Mouse (Mus musculus) heart, postnatal 4 days (tissue): ENCODE results near the gene Rab5if. TPM values are rescaled to one million over a fixed set of nuclear protein-coding genes. Genes with fewer than 3 reads are reported as not detected.
"Not testable (repeated sequence)": the region's sequence is repeated elsewhere in the genome, so short reads cannot be mapped to it uniquely, and the experiment has no call there.

Source experiments
- DNase-seq: peaks from one replicate; pipeline ENCODE4 v3.0.0; 2021
- total RNA-seq, 2 experiments: library from RNA; stranded (reverse); gene quantifications; 2 replicates each; pipeline ENCODE4 v1.2.3; 2021

The Rab5if gene
- 100 to 1,000 TPM; 136 to 142 TPM for total RNA-seq

DNA sequence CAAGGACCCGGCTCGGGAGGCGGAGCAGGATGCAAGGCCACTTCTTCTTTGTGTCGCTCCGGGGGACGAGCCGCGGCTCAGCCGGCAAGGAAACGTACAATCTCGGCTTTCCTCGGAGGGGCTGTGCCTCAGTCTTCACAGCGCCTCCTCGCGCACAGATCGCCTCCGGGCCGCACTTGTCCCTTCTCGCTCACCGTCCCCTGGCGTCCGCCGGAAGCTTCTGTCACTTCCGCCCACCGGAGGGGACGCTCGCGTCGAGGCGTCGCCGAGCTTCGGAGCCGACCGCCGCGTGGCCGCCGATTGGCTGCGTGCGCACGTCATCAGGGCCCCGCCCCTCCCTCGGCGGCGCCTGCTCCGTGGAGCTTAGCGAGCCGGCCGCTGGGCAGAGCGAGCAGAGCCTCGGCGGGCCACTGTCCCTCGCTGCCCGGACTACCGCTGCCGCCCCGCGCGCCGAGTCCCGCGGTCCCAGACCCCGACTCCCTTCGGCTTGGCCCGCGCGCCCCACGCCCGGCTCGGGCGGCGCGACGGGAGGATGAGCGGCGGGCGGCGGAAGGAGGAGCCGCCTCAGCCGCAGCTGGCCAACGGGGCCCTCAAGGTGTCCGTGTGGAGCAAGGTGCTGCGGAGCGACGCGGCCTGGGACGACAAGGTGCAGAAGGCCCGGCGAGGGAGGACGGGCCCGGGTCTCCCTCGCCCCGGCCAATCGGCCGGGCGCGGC is at the start of gene Rab5if:
Rab5if (plus strand) TSS at position 357 of the 715 bp plus-strand sequence.
- peak; percentile 98 for DNase-seq

DNA sequence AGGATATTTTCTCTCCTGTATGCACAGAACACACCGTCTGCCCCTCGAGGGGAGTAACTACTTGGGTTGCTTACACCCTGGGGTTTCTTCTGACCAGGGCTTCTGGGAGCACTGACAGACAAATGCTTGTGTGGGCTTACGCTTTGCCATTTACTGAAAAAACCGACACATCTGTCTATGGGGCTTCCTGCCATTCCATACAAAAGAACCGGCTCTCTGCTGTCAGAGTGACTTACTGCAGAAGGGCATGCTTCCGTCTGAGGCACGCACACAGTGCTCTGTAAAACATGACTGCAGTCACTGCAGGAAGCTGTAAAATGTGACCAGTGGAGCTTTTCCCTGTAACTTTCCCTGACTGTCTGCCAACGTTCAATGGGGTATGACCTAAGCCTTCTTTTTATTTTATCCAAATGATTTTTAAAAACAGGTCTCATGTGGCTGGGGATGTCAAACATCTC is 48.6 kb upstream of the Rab5if start:
- peak; percentile 35 for DNase-seq

DNA sequence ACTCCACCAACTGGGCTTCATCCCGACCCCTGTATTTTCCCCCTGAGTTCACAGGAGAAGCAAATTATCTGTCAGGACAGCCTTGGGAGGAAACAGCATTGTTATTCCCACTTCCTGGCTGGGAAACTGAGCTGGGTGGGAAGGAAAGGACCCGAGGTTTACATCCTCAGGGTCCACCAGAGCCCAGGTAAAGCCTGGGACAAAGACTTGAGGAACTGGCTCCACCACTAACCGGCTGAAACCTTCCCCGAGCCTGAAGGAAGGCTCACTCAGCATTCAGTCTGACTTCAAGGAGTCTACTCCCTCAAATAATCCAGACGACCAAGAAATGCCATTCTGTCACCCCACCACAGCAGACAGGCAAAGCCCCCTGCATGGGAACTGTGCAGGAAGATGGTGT is 48.0 kb upstream of the Rab5if start:
- no peak for DNase-seq

DNA sequence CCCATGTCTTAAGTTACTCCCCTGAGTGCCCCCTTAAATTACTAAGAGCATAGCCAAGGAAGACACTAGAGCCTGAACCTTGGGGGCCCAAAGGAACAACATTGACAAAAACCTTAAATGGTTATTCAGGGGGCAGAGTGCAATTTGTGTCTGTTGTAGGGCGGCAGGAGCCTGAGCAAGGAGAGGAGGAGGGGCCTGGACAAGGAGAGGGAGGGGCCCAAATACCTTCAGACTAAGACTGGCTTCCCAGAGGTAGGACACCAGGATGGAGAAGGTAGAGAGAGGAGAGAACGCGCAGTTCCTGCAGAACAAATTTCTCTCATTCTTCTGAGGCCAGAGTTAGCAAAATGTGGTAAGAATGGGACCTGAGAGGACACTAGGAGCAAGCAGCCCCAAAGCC is 47.5 kb upstream of the Rab5if start:
- DNase-seq = no peak

DNA sequence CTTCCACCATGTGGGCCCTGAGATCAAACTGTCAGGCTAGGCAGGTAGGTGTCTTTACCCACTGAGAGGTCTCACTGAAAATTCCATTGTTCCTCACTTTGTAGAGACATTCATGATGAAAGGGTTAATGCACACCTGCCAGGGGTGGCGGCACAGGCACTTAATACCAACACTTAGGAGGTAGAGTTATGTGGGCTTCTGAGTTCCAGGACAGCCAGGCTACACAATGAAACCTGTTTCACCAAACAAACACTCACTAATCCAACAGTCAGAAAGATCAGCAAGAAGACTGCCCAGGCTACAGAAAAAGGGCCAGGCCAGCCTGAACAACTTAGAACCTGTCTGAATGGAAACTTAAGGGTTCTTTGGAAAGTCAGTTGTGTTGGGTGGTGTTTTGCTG is 46.8 kb upstream of the Rab5if start:
- DNase-seq = no peak

DNA sequence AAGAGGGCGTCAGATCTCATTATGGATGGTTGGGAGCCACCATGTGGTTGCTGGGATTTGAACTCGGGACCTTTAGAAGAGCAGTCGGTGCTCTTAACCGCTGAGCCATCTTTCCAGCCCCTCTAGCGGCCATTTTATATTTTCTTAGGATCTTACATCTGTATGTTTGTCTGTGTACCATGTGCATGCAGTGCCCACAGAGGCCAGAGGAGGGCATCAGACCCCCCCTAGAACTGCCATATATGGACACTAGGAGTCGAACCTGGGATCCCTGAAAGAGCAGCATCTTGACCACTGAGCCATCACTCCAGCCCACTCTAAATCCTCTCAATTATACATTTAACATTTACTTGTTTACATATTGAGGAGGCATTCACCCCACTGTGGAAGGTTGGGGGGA is 37.8 kb upstream of the Rab5if start:
- DNase-seq = not testable (repeated sequence)

DNA sequence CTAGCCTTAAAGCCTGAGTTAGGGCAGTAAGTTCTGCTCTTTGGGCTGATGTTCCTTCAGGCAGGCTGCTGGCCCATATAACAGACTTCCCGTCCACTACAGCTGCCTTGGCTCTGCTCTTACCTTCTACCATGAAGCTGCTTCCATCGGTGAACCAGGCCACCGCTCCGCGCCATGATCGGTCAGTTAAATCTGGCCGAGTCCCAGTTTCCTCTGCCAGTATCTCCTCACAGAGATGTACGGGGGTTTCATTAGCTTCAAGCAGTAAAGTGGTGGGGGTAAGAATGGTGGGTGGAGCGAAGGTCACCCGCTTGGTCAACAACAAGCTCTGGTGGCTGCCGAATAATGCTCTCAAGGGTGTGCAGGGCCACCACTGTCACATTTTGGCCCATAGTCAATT is 28.6 kb upstream of the Rab5if start:
- DNase-seq = no peak

DNA sequence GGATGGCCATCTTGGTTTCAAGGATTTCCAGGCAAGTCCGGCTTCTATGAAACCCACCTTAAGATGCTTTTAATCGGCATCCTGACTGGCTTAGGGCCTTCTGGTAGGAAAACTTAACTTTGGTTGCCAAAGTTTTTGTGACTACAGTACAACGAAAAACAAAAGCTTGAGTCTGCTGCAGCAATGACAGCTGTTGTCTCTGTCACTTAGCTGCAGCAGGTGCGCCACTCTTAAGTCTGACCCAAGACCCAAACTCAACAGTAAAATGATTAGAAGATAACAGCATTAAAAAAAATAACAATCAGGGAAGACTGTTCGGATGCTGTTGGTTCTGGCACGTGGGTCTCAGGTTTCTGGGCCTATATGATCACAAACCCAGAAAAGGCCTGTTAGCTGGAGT is 24.1 kb upstream of the Rab5if start:
- DNase-seq = no peak

DNA sequence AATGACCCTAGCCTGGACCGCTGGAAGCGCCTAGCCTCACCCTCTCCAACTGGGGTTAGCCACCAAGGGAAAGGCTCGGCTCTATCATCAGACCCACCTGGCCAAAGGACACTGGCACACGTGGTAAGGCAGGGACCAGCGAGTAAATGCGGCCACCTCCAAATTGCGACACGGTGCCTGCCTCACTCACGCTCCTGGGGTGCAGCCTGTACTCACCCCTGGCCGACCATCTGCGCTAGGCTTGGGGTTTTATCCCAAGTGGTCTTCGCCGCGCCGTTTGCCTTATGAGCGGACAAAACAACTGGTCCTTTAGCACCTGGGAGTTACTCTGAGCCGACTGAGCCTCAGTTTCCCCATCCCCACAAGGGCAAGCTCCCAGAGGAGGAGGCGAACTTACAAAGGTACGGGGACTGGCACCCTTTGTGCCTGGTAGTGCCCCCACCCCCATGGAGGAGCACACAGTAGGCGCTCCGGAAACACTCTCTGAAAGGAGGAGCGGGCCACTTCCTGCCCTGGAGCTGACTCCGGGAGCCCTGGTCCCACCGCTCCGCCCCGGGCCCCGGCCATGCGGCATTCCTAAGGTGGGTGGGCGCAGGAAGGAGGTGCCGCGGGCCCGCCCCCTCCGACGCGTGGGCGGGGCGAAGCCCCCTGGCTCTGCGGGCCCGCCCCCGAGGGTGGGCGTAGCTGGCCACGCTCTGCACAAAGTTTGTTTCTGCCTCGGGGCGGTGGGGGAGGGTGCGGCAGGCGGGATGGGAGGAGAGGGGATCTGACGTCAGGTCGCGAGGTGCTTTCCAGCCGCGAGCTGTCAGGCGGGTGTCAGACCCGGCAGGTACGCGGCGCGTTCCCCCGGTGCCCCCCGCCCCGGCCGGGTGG is 23.4 kb upstream of the Rab5if start, which contains the start of gene Tgif2:
Tgif2 (plus strand) TSS at position 689 of the 873 bp plus-strand sequence.
- peak; percentile 91 for DNase-seq

DNA sequence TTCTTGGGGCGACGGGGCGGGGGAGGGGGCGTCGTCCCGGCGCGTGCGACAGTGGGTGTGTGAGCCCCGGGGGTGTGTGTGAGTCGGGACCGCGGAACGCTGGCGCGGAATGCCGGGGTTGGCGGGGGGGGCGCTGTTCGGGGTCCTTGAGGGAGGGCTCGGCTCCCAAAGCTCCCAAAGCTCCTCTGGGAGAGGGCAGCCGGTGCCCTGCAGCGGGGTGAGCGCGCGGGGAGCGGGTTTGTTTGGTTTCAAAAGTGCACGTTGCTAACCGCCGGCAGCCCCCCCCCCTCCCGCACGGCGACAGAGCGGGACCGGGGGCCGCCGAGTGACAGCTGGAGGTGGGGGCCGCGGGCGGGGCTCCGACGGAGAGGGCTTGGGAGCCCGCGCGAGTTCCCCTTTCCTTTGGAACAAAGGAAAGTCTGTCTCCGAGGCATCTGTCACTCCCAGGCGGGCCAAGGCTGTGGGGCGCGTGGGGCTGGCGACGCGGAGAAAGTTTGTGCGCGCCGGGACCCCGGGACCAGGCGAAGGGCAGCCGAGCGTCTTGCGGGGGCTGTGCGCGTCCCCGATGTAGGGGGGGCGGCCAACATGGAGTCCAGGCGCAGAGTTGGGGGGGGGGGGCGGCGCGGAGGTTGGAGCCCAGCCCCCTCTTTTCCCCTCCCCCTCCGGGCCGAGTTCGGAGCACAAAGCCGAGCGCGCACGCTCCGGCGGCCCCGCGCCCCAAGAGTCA is 22.5 kb upstream of the Rab5if start:
- peak; percentile 62 for DNase-seq

DNA sequence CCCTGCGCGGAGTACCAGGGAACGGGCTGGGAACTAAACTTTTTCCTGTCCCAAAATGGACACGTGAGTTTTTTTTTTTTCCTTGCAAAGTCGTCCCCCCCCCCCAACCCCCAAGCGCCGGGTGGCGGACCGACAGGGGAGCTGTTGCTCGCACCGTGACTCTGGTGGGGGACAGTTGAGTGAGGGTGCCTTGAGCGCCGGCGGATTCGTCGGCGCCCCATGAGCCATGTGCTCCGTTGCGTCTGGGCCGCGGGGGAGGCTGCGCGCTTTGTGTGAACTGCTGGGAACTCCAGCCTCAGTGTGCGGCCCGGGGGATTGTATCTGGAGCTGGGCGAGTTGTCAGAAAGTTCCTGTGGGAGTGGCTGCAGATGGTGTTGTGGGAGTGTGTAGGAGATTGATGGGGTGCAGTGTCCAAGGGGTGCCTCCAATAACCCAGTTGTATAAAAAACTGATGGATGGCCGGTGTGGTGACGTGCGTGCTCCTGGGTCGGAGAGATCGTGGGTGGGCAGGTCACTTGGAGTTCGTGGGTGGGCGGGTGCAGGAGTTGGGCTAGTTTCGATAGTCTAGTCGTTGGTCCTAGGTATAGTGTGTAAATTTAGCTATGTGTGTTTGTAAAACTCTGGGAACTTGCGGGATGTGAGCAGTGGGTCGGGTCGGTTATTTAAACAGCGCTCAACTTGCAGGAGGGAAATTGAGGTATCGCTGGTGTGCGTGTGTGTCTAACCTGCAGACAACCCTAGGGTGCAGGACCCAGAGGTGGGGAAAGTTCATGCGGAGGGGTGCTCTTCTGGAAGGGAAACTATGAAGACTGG is 21.7 kb upstream of the Rab5if start:
- peak; percentile 77 for DNase-seq

DNA sequence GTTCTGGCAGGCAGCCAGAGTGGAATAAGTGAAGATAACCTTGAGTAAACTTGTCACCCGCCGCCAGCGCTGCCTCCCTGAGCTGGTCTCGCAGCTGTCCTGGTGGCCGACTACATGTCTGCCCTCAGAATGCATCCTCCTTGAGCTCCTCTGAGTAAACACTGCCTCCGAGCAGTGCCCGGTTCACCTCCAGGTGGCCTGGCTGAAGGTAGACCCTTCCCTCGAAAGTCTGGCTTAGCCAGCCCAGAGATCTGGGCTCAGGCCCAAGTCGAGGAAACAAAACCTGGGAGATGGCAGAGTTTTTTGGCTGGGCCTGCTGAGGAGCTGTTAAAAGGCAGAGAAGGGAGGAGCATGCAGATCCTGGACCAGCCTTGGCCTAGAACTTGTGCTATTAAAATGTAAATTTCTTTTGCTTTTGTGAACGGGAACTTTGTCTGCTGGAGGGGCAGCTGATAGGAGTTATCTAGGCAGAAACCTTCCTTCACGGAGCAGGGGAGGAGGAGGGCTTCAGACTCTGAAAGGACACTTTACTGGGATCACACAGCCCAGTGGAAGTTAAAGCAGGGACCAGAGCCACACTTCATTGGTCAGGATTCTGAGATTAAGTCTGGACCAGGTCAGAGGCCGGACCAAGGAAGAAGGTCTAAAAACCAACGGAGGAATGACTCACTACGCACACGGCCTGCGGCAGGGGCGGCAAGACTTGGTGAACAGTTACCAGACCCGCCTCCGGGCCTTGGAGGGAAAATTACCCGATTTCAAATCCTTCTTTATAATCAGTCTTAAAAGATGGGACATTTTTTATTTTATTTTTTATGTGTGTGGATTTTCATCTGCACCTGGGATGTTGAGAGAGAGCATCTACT is 20.9 kb upstream of the Rab5if start:
- DNase-seq = peak; percentile 72

DNA sequence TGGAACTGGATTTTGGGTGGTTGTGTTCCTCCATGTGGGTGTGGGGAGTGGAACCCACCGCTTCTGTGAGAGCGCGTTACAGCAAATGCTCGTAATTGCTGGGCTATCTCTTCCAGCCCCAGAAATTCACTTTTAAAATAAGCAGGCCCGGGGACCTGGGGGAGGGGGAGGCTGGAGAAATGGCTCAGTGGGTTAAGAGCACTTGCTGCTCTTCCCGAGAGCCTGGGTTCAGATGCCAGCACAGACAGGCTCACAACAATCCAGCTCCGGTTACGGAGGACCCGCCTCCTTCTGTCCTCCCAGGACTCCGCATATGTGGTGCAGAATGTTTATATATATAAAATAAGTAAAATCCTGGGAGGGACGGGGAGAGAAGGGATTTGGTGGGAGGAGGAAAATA is 20.2 kb upstream of the Rab5if start:
- no peak for DNase-seq

DNA sequence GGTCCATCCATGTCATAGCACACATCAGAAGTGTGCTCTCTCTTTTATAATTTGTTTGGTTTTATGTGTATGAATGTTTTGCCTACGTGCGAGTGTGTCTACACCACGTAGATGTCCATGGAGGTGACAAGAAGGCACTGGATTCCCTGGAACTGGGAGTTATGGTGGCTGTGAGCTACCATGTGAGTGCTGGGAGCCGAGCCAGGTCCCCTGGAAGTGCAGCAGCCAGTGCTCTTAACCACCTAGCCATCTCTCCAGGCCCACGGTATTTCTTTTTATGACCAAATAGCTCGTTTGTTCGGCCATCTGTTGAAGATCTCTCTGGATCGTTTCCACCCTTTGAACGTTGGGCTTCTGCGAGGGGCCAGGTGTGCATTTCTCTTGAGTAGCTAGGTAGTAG is 19.6 kb upstream of the Rab5if start:
- DNase-seq = no peak

DNA sequence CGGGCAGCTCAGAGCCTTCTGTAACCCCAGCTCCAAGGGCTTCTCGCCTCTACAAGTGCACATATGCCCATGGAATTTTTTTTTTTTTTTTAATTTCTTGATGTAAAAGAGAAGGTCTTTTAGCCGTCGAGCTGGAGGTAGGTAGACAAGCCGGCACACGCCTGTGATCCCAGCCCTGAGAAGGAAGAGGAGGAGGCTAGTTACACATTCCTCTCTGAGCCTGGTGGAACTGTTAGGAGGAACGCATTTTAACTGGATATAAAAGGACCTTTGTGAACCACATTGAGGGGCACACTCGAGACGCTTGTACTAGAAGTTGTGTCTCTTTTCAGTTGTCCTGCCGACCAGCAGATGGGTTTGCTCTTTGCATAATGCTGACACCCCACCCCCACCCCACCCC is 18.2 kb upstream of the Rab5if start:
- no peak for DNase-seq

DNA sequence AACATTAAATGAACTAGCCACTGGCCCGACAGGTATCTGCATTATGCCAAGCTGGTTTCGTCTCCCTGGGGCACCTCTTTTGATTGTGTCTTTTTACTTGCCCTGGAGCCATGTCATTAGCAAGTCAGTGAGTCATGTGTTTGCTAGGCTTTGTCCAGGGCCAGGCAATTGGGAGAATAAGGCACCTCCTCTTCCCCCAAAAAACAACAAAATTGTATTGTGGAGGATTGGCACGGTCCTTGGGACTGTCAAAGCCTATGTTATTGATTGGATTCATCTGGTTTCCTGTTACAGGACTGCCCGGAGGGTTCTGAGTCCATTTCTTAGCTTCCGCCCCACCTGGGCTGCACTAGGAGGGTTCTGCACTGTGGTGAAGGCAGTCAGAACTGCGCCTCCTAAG is 15.3 kb upstream of the Rab5if start:
- DNase-seq = no peak

DNA sequence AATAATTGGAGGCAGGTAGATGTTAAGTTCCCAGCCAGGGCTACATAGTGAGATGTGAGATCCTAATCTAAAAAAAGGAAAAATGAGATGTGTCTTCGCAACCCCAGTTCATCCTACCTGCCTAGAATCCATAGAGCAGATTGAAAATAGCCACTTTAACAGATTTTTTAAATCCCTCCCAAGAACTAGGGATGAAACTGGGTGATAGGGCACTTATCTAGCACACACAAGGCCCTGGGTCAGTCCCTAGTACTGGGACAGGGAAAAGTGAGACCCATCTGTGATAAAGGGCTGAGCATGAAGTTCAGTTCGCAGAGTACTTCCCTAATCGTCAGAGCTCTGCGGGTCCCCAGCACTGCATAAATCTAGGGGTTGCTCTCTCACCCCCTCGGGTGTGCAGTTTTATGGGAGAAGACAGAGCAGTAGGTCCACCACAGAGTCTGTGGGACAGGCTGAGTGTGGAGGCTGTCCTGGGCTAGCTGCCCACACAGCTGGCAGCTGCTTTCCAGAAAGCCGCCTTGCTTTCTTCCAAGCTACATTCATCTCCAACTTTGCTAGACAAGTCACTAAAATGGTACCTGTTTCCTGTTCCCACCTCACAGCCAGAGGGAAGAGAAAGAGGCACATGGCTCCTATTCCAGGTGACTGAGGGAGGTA is 14.3 kb upstream of the Rab5if start:
- peak; percentile 14 for DNase-seq

DNA sequence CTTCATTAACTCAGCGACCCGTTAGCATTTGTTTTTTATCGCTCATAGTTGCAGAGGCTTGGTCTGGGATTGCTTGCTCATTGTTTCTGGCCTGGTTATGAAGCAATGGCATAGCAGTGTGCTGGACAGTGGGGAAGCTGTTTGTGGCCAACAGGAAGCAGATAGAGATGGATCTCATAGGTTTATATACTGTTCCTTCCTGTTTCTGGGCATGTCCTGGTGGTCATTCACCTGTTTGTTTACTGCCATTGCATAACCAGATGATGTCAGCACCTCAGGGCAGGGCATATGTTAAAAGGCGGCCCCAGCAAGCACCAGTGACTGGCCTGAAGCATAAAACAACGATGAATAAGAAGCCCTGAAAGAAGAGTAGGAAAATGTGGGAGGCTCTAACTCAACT is 12.4 kb upstream of the Rab5if start:
- DNase-seq = no peak

DNA sequence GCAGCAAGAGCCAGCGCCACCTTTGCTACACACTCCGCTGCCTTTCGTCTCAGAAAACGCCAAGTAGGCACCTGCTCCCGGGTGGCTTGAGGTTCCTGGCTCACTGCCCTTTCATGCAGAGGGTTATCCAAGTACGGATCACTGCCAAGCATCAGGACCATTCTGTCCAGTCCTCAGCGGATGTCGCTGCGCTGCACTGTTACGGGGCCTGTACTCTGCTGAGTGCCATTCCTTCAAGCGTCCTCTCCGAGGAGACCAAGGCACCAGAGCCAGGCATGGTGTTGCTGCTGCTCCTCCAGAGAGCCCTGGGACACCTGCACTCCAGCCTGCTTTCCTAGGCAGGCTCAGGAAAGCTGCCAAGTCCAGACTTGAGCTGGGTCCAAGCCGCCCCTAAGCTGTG is 9.3 kb upstream of the Rab5if start:
- DNase-seq = not testable (repeated sequence)

DNA sequence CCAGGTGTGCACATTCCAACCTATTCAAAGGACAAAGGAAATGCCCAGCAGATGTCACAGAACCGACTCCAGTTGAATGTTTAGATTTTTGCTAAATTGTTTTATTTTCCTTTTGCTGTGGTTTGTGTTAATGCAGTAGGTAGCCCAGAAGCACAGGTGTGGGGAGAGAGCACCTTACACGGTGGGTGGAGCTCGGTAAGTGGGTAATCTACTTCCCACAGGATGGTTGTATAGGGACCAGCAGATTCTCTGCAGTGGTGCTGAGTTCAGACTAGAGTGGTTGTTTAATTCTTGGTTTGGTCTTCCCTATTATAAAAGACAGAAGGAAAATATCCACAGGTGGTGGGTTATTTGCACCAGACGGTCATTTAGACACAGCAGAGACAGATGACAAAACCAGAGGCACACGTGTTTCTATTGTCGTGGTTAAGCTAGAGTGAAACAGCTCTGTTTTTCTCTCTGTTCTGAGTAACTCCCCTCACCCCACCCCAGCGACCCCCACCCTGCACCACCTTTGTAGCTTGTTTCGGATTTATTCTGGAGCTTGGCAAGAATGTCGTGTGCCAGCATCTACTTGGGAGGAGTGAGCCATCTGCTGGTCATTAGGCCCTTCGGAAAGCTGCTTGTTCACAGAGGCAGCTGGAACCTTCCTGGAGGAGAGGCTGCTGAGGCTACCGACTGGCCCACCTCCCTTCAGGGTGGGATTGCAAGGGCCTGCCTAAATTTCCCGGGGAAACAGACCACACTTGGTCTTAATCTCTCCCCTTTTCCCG is 8.7 kb upstream of the Rab5if start:
- DNase-seq = peak; percentile 52
